Mouse (Mus musculus) urinary bladder, adult 18-20 months (tissue): ENCODE measurements around the gene Uncx.
"Not testable (repeated sequence)": the region's sequence is repeated elsewhere in the genome, so short reads cannot be mapped to it uniquely, and the experiment has no call there.

Source experiments
- DNase-seq, 2 experiments: peaks; one replicate each; pipeline ENCODE4 v3.0.0; 2022; ENCODE audit warnings: low spot score in 2 of 2, mixed read lengths in 2 of 2

Uncx gene

GRCm38 (mm10) chr5:139561363-139562001 lies 18.2 kb downstream of the Uncx start:
- no peak for DNase-seq

- DNase-seq, result no peak
Measured at GRCm38 (mm10) chr5:139564663-139565062, 21.4 kb downstream of the Uncx start.

- DNase-seq, result no peak
Measured at GRCm38 (mm10) chr5:139565462-139565861, 22.2 kb downstream of the Uncx start.

- no peak for DNase-seq
Measured at GRCm38 (mm10) chr5:139566640-139567399, 23.5 kb downstream of the Uncx start.

GRCm38 (mm10) chr5:139568079-139568478 lies 24.8 kb downstream of the Uncx start:
- DNase-seq, result no peak

GRCm38 (mm10) chr5:139572526-139572925 lies 29.2 kb downstream of the Uncx start:
- DNase-seq, result no peak

- no peak for DNase-seq
Measured at GRCm38 (mm10) chr5:139573606-139574311, 30.5 kb downstream of the Uncx start.

GRCm38 (mm10) chr5:139575054-139575453 lies 31.8 kb downstream of the Uncx start:
- no peak for DNase-seq

- no peak for DNase-seq
Measured at GRCm38 (mm10) chr5:139580171-139580743, 37.0 kb downstream of the Uncx start.

GRCm38 (mm10) chr5:139581308-139581868 lies 38.1 kb downstream of the Uncx start:
- DNase-seq, result no peak

GRCm38 (mm10) chr5:139584971-139585747 lies 41.9 kb downstream of the Uncx start:
- DNase-seq, result no peak

- DNase-seq, result no peak
Measured at GRCm38 (mm10) chr5:139585748-139586060, 42.4 kb downstream of the Uncx start.

GRCm38 (mm10) chr5:139587459-139587858 lies 44.2 kb downstream of the Uncx start:
- not testable (repeated sequence) for DNase-seq

- DNase-seq, result not testable (repeated sequence)
Measured at GRCm38 (mm10) chr5:139590682-139591360, 47.5 kb downstream of the Uncx start.

- DNase-seq, result no peak
Measured at GRCm38 (mm10) chr5:139592011-139592410, 48.7 kb downstream of the Uncx start.

- DNase-seq, result no peak
Measured at GRCm38 (mm10) chr5:139592850-139593249, 49.6 kb downstream of the Uncx start.

- DNase-seq, result no peak
Measured at GRCm38 (mm10) chr5:139593746-139594145, 50.5 kb downstream of the Uncx start.

- DNase-seq, result no peak
Measured at GRCm38 (mm10) chr5:139595001-139595400, 51.7 kb downstream of the Uncx start.
